Mouse (Mus musculus) lung, adult 10 weeks (tissue): ENCODE data around the gene Plg. TPM values are rescaled to one million over a fixed set of nuclear protein-coding genes. Genes with fewer than 3 reads are reported as not detected.

Experiments used
- polyA plus RNA-seq: library from polyadenylated mRNA; stranded (reverse); fragments of 350-450 nt; fragmentation: Illumina TruSeq; extraction: RNeasy Lipid Tissue Mini Kit (QIAGEN cat#74804); gene quantifications from one replicate; pipeline ENCODE4 v1.2.3, GENCODE M21; 2014; ENCODE audit warnings: low read depth, low replicate concordance; ENCODE audit not compliant: insufficient read depth

Plg gene
- 0.08 TPM for polyA plus RNA-seq

DNA sequence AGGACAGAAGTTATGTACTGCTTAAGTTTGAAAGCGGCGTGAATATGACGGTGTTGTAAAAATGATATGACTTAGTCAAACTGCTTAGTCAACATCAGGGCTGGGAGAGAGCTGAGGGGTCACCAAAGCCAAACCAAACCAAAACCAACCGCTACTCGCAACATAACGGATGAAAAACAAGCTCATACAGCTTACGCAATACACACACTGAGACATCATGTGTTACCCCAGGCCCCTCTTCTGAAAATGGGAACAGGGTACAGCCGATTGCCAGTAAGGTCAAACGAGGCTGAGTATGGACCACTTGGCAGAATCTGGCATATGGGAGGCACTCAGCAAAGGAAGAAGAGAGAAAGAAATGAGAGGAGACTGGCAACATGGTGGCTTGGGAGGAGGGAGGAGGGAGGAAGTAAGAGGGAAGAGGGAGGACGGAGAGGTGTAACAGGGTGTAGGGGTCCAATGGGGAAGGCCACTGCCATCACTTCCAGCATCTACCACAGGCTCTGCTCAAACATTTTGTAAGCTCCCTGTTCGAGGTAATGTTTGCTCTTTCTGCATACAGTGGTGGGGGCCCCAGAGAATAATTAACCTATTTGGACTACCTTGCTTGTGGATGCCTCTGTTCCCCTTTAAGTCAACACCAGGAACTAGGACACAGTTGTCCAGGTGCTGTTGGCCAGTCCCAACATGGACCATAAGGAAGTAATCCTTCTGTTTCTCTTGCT lies at the start of gene Plg:
TSS of gene Plg (plus strand) at position 628 of the 725 bp plus-strand sequence.

Other genes with a start within 250 kb of the Plg start
- 8.2 TPM for gene Map3k4, start 59.8 kb upstream of the Plg start, polyA plus RNA-seq
- gene Slc22a3, start 129.1 kb downstream of the Plg start, polyA plus RNA-seq: 3.3 TPM
- gene Slc22a2, start 205.5 kb downstream of the Plg start, polyA plus RNA-seq: not detected